Mouse (Mus musculus): ENCODE measurements around the gene Tbc1d8. TPM values are rescaled to one million over a fixed set of nuclear protein-coding genes. Genes with fewer than 3 reads are reported as not detected.
A peak's percentile ranks its signal among the peaks of the same experiment; 100 is the strongest.

Tbc1d8 gene
- total and polyA plus RNA-seq, 2 experiments from 2014 or later, result 6.4 to 16.7 TPM

DNA sequence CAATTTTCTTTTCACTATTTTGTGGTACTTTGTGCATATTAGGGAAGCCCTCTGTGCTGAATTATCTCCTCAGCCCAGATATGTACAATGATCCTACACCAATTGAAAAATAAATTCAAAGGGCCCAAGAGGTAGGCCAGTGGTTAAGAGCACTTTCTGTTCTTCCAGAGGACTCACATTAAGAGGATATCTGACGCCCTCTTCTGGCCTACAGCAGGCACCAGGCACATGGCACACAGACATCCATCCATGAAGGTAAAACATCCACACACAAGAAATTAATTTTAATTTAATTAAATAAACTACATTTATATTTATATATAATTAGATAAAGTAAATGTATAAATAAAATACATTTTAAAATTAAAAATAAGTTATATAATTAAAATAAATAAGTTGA, 25.7 kb upstream of the Tbc1d8 start:
- Histone ChIP-seq H3K27ac (ENCODE audit: low read depth) (no peak overlapping the region), H3K4me3 (ENCODE audit: low read depth, low read length) (no peak overlapping the region), H3K9ac (replicated peaks; ENCODE audit: low read depth, low read length) (no peak overlapping the region), H3K36me3 (replicated peaks; ENCODE audit: control insufficient read depth, insufficient read depth, low read length) (no peaks in the 10 kb centered on the region), H3K27me3 (ENCODE audit: control insufficient read depth, insufficient read depth, low read length) (no peaks in the 10 kb centered on the region), H3K4me2 (ENCODE audit: low read depth, low read length) (no peak overlapping the region), H3K9me3 (replicated peaks; ENCODE audit: control insufficient read depth, low read length) (no peaks in the 10 kb centered on the region), H3K4me1 (ENCODE audit: control insufficient read depth, insufficient read depth) (no peaks in the 10 kb centered on the region)
- TF ChIP-seq EP300 (IDR thresholded peaks at IDR 0.05; ENCODE audit: low read depth) (no peak), CTCF (IDR thresholded peaks at IDR 0.05; ENCODE audit: low read depth) (peak; percentile 49)
- DNase-seq (ENCODE audit: low spot score) (no peak), ATAC-seq (ENCODE audit: insufficient read depth, low read depth) (no peak)
- 13% methylated on average over 1 of the region's 1 CpGs for WGBS

DNA sequence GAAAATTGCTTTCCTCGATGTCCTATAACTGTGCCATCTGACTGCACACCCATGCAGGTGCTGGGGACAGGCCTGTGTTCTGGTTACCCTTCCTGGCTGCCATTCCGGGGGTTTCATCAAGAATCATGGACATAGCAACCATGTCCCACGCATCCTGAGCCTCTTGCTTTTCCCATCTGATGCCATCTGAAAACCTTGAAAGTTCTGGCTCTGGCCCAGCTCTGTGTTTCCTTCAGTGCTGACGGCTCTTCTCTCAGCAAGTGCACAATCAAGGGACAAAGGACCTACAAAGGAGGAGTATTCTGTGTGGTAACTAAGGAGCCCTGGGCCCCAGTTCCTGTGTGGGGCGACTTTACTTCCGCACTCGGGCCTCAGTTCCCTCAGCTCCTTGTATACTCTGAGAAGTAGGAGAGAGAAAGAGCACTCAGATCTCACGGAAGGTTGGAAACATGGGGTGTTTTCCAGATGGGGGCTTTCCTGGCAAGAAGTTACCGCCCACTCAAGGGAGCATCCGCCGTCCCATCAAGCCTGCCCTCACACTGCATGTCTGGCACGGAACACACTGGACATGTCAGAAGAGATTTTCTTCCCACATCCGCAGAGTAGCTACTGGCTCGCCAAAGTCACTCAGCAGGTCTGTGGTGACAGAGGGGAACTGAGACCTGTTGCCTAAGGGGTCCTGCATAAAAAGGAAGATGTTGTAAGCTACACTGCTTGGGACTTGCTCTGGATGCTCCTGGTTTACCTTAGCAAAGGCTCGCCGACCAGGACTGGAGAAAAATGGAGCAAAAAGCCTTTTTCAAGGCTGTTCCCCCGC, 24.5 kb upstream of the Tbc1d8 start:
- H3K27ac ChIP-seq (ENCODE audit: low read depth), result no peak overlapping the region
- 71% methylated on average over 17 of the region's 17 CpGs for WGBS
- no peak overlapping the region for H3K9ac ChIP-seq (replicated peaks; ENCODE audit: low read depth, low read length)
- no peak for ATAC-seq (ENCODE audit: insufficient read depth, low read depth)
- TF ChIP-seq CTCF (IDR thresholded peaks at IDR 0.05; ENCODE audit: low read depth), result no peak
- TF ChIP-seq EP300 (IDR thresholded peaks at IDR 0.05; ENCODE audit: low read depth), result no peak
- no peak overlapping the region for H3K4me2 ChIP-seq (ENCODE audit: low read depth, low read length)
- H3K4me1 ChIP-seq (ENCODE audit: control insufficient read depth, insufficient read depth), result no peaks in the 10 kb centered on the region
- no peak overlapping the region for H3K4me3 ChIP-seq (ENCODE audit: low read depth, low read length)
- no peaks in the 10 kb centered on the region for H3K27me3 ChIP-seq (ENCODE audit: control insufficient read depth, insufficient read depth, low read length)
- H3K36me3 ChIP-seq (replicated peaks; ENCODE audit: control insufficient read depth, insufficient read depth, low read length), result no peaks in the 10 kb centered on the region
- DNase-seq (ENCODE audit: low spot score), result no peak
- no peaks in the 10 kb centered on the region for H3K9me3 ChIP-seq (replicated peaks; ENCODE audit: control insufficient read depth, low read length)

DNA sequence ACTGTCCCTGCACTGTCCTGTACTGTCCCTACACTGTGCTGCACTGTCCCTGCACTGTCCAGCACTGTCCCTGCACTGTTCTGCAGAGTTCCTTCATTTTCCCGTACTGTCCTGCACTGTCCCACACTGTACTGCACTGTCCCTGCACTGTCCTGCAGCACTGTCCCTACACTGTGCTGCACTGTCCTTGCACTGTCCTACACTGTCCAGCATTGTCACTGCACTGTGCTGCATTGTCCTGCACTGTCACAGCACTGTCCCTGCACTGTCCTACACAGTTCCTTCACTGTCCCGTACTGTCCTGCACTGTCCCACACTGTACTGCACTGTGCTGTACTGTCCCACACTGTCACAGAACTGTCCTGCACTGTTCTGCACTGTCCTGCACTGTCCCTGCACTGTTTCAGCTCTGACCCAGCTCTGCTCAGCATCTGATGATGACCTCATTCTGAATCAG, 21.0 kb upstream of the Tbc1d8 start:
- TF ChIP-seq CTCF (IDR thresholded peaks at IDR 0.05; ENCODE audit: low read depth) (no peak), EP300 (IDR thresholded peaks at IDR 0.05; ENCODE audit: low read depth) (no peak)
- Histone ChIP-seq H3K9ac (replicated peaks; ENCODE audit: low read depth, low read length) (no peak overlapping the region), H3K4me1 (ENCODE audit: control insufficient read depth, insufficient read depth) (no peaks in the 10 kb centered on the region), H3K4me2 (ENCODE audit: low read depth, low read length) (no peak overlapping the region), H3K27me3 (ENCODE audit: control insufficient read depth, insufficient read depth, low read length) (no peaks in the 10 kb centered on the region), H3K27ac (ENCODE audit: low read depth) (no peak overlapping the region), H3K36me3 (replicated peaks; ENCODE audit: control insufficient read depth, insufficient read depth, low read length) (no peaks in the 10 kb centered on the region), H3K4me3 (ENCODE audit: low read depth, low read length) (no peak overlapping the region), H3K9me3 (replicated peaks; ENCODE audit: control insufficient read depth, low read length) (0 out of 2 replicates have a peak, but pooled peaks cover 11% of the 10 kb centered on the region)
- no peak for DNase-seq (ENCODE audit: low spot score)
- WGBS, result 76% methylated on average over 2 of the region's 2 CpGs
- no peak; the same call in 1 of the 2 replicates for ATAC-seq (ENCODE audit: insufficient read depth, low read depth)

DNA sequence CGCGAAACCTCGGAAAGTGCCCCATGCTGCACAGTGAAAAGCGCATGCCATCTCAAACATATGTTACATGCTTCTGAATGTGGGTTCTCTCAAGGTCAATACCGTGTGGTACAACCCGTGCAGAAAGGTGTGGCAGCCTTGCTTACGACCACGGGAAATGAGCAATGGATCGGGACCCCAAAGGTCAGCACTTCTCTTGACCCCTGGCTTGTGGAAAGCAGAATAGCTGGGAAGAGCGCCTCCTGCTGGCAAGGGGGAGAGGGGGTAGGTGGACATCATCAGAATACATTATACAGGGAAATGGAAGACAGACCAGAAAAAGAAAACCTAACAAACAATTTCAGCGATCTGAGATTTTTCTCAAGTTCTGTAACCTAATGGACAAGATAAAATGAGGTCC, 19.2 kb upstream of the Tbc1d8 start:
- H3K36me3 ChIP-seq (replicated peaks; ENCODE audit: control insufficient read depth, insufficient read depth, low read length), result no peaks in the 10 kb centered on the region
- no peak overlapping the region for H3K27ac ChIP-seq (ENCODE audit: low read depth)
- ATAC-seq (ENCODE audit: insufficient read depth, low read depth) (no peak), DNase-seq (ENCODE audit: low spot score) (no peak)
- H3K27me3 ChIP-seq (ENCODE audit: control insufficient read depth, insufficient read depth, low read length), result no peaks in the 10 kb centered on the region
- no peaks in the 10 kb centered on the region for H3K4me1 ChIP-seq (ENCODE audit: control insufficient read depth, insufficient read depth)
- H3K4me3 ChIP-seq (ENCODE audit: low read depth, low read length), result no peak overlapping the region
- no peak overlapping the region for H3K9ac ChIP-seq (replicated peaks; ENCODE audit: low read depth, low read length)
- TF ChIP-seq CTCF (IDR thresholded peaks at IDR 0.05; ENCODE audit: low read depth) (no peak), EP300 (IDR thresholded peaks at IDR 0.05; ENCODE audit: low read depth) (no peak)
- WGBS, result 84% methylated on average over 11 of the region's 11 CpGs
- no peak overlapping the region for H3K4me2 ChIP-seq (ENCODE audit: low read depth, low read length)
- 0 out of 2 replicates have a peak, but pooled peaks cover 11% of the 10 kb centered on the region for H3K9me3 ChIP-seq (replicated peaks; ENCODE audit: control insufficient read depth, low read length)

DNA sequence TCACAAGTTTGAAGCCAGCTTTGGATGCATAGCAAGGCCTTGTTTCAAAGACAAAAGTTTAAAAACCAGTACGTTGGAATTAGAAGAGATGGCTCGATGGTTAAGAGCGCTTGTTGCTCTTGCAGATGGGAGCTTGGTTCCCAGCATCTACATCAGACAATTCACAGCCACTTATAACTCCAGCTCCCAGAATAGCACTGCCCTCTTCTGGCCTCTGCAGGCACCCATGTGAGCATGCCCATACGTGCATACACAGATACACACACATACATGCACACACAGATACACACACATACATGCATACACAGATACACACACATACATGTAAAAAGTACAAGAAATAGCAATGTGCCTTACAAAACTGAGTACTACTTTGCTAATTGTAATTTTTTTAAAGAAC, 18.4 kb upstream of the Tbc1d8 start:
- whole genome bisulfite sequencing, result 88% methylated on average over 4 of the region's 4 CpGs
- H3K4me2 ChIP-seq (ENCODE audit: low read depth, low read length), result no peak overlapping the region

More for the DNA sequence above, 18.4 kb upstream of the Tbc1d8 start:
- Histone ChIP-seq H3K27me3 (ENCODE audit: control insufficient read depth, insufficient read depth, low read length) (no peaks in the 10 kb centered on the region), H3K4me1 (ENCODE audit: control insufficient read depth, insufficient read depth) (no peaks in the 10 kb centered on the region), H3K9ac (replicated peaks; ENCODE audit: low read depth, low read length) (no peak overlapping the region), H3K4me3 (ENCODE audit: low read depth, low read length) (no peak overlapping the region), H3K9me3 (replicated peaks; ENCODE audit: control insufficient read depth, low read length) (0 out of 2 replicates have a peak, but pooled peaks cover 11% of the 10 kb centered on the region), H3K36me3 (replicated peaks; ENCODE audit: control insufficient read depth, insufficient read depth, low read length) (no peaks in the 10 kb centered on the region), H3K27ac (ENCODE audit: low read depth) (no peak overlapping the region)
- DNase-seq (ENCODE audit: low spot score), result no peak
- TF ChIP-seq EP300 (IDR thresholded peaks at IDR 0.05; ENCODE audit: low read depth) (no peak), CTCF (IDR thresholded peaks at IDR 0.05; ENCODE audit: low read depth) (no peak)
- no peak for ATAC-seq (ENCODE audit: insufficient read depth, low read depth)
